Mouse (Mus musculus): Measurements from ENCODE around the gene Cdc5l.
"Not testable (repeated sequence)": the region's sequence is repeated elsewhere in the genome, so short reads cannot be mapped to it uniquely, and the experiment has no call there.

Gene Cdc5l

DNA sequence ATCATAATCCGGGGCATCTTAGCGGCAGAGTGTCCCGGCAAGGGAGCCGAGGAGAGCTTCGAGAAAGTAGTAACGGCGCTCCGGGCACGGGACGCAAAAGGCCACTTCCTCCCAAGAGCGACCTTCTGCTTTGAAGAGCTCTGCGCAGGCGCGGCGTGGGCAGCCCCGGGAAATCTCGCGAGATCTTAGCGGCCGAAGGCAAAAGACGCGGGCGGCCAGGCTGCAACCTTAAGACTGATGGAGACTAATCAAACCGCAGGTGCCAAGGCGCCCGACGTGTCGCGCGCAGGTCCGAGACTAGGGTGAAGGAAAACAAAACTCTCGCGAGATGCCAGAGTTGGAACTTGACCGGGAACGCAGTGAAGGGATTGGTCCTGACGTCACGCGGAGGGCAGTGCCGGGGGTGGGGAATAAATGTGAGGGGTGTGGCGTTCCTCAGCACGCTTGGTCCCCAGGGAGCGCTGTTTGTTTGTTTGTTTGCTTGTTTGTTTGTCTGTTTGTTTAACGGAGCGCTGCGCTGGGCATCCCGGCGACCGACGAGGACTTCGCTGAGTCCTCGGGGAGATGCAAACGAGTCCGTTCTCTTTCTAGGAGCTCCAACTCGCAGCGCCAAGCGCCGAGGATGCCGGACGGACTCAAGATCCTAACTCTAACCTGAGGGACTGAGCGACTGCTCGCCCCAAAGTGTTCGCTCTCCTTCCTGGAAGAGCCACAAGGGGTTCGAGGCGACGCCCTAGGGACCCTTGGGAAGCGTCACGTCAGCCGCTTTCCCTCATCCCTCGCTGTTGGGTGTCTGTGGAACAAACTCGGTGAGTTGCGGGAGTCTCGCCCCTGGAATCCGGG lies at the start of gene Cdc5l:
Gene Cdc5l, minus strand, starts transcription at position 319 of the 843 bp plus-strand sequence.
- DNase-seq (ENCODE audit: low spot score) = peak; percentile 96

DNA sequence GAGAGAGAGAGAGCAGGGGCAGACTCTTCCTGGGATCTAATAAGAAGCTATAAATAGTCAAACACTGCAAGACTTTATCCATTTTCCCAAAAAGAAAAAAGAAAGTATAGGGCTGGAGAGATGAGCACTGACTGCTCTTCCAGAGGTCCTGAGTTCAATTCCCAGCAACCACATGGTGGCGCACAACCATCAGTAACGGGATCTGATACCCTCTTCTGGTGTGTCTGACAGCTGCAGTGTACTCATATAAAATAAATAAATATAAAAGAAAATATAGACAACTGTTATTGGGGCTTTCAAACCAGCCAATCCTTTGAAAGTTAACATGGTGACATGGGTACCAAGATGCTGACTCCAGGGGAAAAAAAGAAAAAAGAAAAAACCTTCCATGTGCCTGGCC lies 46.9 kb upstream of the Cdc5l start:
- DNase-seq (ENCODE audit: low spot score) = no peak

DNA sequence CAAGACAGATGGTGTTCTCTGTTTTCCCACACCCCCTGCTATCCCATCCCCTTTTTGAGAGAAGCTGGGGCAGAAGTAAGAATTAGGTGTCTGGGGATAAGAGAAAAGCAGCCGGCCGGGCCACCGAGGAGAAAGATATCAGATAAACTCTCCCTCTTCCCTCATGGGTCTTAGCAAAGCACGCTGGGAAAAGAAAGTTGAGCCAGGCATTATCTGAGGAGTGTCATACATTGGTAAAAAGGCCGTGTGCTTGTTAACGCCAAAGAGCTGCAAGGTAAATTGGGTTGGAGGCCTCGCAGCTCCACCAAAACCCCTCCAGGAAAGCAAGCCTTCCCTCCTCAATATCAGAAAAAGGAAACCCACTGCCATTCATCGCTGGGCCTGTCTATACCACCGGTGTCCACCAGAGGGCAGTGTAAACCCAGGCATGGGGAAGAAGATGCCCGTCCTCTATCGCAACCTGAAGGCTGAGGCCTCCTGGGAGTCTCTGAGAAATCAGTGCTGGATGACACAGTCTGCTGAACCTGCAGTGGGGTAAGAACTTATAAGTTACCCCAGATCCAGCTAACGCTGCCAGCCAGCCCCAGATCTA lies 44.8 kb upstream of the Cdc5l start:
- peak; percentile 61 for DNase-seq (ENCODE audit: low spot score)

DNA sequence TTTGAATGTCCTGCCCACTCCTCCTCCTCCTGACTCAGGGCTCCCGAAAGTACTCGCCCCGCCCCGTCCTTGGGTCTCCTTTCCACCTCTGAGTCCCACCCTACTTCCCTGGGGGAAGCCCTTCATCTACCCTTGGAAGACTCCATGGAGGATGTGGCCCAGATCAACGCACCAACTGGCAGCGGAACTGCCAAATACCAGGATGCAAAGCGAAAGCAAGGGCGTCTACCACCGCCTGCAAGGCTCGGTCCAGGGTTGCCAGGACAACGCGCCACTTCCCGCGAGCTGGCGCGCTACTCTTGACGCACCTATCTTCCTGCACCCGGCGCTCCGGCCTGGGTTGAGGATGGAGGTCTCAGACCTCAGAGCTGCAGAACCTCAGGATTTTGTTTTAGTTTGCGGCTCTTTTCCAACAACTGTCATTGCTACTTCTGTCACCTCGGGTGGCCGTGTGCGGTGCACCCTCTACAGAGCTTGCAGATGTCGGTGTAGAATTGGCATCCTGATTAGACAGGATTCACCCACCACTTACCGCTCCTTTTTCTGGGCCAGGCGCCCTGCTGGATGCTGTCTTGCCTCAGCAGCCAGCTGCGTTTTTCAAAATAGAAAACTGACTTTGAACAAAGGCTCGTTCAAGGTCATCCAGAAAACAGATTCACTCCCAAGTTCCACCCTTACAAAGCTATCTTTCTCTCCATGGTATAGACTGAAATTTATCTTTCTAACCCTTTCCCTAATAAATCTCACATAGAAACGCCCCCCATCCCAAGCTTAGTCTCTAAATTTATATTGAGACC lies 41.3 kb upstream of the Cdc5l start, which contains the start of gene Spats1:
Gene Spats1, minus strand, starts transcription at position 747 of the 797 bp plus-strand sequence.
- DNase-seq (ENCODE audit: low spot score) = peak; percentile 82

DNA sequence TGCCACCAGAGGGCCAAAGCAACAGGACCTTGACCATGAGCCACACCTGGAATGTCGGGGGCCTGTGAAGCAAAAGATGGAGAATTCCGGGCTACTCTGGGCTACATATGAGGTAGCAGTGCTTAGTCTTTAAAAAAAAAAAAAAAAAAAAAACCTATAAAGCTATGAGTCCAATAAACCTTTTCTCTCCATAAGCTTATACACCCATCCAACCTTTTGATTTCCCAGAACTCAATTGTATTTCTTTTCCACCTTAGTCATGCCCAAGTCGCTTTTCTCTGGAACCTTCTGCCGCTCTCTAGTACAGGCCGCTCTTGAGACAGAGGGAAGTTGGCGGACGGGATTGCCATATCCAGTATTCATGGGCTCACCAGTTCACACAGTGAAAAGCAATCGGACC lies 40.6 kb upstream of the Cdc5l start:
- DNase-seq (ENCODE audit: low spot score) = no peak

DNA sequence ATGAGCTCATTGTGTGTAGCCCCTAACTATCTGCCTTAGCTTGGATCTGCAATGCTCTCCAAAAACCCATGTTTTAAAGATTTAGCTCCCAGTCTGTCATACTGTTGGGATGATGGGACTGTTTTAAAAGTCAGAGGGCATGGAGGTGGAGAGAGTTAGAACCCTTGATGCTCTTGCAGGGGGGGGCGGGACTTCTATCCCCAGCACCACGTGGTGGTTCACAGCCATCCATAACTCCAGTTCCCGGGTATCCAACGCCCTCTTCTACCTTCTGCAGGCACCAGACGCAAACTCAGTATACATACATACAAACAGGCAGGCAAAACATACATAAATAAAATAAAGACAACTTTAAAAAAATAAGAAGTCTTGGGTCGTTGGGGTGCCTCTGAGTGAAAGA lies 40.1 kb upstream of the Cdc5l start:
- DNase-seq (ENCODE audit: low spot score) = no peak

DNA sequence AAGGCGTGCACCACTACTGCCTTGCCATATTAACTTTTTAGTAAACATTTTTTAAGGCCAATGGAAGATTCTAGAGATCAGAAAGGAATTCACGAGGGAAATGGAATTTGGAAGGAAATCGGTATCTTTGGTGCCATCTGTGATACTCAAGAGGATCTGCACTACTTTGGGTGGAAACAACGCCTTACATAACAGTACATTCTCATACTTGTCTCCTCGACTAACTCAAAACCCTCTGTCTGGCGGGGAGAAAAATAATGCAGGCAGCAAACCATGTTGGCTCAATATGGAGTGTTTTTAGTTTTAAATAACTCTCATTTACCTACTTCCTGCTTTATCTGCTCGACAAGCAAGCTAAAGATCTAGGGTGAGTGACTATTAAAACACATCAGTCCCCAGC lies 37.2 kb upstream of the Cdc5l start:
- peak; percentile 35 for DNase-seq (ENCODE audit: low spot score)

DNA sequence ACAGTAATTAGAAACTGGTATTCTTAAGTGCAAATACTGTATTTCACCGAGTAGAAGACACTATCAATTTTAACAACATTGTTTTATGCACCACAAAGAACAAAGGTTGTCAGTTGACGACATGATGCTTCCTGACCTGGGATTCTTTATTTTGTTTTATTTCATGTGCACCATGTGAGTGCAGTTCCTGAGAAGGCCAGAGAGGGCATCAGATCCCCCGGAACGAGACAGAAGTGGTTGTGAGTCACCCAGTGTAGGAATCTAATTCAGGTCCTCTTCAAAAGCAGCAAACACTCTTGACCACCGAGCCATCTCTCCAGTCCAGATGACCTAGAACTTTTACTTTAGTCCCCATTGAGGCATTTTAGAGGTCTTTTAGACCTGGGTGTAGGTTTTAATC lies 34.8 kb upstream of the Cdc5l start:
- DNase-seq (ENCODE audit: low spot score) = no peak

DNA sequence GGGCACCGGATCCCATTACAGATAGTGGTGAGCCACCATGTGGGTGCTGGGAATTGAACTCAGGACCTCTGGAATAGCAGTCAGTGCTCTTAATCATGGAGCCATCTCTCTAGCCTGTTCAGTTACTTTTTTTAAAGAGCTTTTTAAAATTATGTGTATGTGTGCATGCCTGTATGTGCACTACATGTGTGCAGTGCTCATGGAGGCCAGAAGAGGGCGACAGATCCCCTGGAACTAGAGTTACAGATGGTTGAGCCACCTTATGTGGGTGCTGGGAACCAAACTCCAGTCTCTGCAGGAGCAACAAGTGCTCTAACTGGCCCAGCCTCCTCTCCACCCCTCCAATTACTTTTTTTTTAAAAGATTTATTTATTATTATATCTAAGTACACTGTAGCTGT lies 33.2 kb upstream of the Cdc5l start:
- no peak for DNase-seq (ENCODE audit: low spot score)

DNA sequence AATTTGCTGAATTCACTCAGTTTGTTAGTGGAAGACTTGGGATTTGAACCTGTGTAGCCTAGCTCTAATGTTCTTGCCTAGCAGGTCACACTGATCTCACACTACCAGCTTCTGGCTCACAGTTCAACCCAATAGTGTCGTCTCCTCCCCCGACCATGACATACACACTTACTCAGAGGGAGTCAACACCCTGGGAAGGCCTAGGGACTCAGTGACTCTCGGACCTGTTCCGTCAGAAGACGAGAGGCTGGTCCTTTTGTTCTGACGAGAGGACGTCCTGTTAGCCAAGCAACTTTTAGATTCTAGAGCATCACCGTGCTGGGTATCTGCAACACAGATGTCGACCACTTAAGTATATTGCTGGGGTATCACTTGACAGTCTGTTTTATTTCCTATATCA lies 30.7 kb upstream of the Cdc5l start:
- DNase-seq (ENCODE audit: low spot score) = no peak

DNA sequence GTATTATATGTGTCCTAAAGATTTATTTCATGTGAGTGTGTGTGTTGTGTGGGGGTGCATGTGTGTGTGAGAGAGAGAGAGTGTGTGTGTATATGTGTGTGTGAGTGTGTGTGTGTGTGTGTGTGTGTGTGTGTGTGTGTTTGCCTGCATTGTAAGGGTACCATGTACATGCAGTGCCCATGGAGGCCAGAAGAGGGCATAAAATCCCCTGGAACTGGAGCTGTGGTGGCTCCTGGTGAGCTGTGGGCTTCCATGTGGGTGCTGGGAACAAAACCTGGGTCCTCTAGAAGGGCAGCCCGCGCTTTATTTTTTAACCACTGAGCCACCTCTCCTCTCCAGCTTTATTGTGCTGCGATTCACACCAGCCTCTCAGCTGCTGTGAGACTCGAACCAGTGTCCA lies 29.0 kb upstream of the Cdc5l start:
- DNase-seq (ENCODE audit: low spot score) = no peak

DNA sequence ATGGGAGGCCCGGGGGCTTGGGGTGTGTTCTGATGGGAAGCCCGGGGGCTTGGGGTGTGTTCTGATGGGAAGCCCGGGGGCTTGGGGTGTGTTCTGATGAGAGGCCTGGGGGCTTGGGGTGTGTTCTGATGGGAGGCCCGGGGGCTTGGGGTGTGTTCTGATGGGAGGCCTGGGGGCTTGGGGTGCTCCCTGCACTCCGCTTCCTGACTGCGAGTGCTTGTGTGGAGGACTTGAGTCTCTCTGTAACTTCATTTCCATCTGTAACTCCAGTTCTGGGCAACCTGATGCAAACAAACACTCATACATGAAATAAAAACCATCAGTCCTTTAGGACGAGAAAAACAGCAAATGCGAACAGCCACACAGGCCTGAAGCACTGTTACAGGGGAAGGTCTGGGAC lies 25.5 kb upstream of the Cdc5l start:
- no peak for DNase-seq (ENCODE audit: low spot score)

DNA sequence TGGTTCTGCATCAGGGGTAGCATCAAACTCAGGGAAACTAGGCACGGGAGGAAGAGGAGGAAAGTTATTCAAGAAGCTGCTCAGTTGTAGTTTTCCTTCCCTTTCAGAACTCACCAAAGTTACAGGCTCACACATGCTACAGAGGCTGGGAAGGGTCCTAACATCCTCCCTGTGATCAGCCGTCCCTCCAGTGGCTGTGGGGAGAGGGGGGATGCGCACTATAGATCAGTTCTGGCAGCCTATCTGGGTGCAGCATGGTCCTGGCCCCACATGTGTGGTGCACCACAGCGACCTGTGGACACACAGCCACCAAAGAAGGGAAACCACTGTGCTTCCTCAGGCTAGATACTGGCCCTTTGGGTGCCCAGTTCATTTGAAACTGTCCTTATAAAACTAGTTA lies 25.0 kb upstream of the Cdc5l start:
- no peak for DNase-seq (ENCODE audit: low spot score)

DNA sequence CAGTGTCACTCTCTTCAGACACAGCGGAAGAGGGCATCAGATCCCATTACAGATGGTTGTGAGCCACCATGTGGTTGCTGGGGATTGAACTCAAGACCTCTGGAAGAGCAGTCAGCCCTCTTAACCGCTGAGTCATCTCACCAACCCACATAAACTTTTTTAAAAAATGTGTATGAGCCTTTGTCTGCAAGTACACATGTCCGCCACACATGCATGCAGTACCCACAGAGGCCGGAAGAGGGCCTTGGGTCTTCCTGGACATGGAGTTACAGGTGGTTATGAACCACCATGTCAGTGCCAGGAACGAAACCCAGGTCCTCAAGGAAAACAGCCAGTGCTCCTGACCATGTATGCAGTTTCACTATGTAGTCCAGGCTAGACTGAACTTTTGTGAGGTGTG lies 23.9 kb upstream of the Cdc5l start:
- DNase-seq (ENCODE audit: low spot score) = no peak

DNA sequence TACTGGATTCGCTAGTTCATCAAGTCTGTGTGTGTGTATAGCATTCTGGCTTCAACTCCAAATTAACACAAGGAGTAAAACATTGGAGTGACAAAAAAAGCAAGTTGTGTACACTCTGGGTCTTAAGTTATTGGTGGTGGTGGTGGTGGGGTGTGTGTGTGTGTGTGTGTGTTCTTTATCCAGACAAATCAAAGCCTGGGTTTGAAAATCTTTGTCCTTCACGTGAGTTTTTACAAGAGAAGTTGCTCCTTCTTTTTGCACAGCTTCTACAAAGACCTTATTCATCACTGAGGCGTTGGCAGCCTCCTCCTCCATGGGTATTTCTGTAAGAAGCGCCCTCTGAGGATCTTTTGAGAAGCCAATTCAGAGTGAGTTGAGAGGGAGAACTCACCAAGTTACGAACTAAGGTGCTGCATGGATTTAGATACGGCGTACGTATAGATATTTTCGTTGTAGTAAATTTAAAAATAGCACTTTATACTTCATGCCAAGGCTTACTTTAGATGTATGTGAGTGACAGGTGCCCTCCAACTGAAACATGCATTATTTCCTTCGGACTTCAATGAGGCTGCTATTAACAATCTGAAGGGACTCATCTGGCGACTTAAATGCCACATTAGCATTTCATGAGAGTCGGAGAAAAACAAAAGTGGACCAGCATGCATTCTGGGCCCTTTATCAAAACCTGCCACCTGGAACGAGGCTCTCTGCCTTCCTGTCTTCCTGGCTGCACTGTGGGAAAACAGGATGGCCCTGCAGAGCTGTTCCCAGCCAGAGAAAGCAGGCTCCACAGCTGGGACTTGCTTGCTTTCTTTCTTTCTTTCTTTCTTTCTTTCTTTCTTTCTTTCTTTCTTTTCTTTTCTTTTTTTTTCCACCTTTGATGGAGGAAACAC lies 23.0 kb upstream of the Cdc5l start:
- DNase-seq (ENCODE audit: low spot score) = no peak

DNA sequence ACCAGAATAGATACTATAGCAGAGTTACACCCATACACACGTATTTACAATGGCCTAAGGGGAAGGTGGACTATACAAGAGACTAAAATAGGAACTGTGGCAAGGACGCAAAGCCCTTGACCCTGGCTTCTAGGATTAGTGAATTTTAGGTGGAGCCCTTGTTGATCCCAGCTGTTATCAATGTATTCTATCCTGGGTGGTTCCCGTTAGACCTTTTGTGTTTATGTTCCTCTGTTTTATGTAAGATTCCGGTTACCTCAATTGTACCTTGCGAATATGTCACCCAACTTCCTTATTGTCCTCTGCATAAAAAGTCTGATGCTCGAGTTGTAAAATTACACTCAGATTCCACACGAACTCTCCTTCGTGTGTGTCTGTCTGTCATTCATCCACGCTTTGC lies 22.2 kb upstream of the Cdc5l start:
- not testable (repeated sequence) for DNase-seq (ENCODE audit: low spot score)

DNA sequence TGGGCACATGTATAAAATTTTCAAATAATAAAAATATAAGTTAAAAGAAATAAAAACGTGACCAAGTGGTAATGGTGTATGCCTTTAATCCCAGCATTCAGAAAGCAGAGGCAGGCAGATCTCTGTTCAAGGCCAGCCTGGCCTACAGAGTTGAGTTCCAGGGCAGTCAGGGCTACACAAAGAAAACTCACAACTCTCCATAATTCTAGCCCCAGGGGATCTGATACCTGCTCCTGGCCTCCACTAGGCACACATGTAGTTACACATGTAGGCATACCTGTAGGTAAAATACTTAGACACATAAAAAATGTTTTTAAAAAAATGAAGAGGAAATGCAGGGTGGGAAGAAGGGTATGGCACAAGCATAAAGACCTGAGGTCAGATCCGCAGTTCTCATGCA lies 21.3 kb upstream of the Cdc5l start:
- DNase-seq (ENCODE audit: low spot score) = no peak

DNA sequence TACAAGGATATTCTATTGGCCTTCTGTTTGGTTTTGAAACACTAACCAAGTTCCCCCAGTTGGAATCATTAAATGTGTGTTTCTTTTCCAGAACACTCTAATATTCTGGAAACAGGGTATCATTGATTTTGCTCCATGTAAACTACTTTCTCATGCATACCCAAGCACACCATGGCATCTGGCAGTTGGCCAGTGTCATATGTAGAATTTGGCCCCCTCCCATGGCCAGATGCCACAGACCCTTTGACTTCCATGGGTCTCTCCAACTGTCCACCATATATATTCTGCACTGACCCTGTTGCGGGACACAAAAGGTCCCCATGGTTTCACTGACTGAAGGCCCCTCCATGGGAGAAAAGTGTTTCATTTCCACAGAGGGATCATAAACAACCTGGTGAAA lies 18.7 kb upstream of the Cdc5l start:
- no peak for DNase-seq (ENCODE audit: low spot score)

DNA sequence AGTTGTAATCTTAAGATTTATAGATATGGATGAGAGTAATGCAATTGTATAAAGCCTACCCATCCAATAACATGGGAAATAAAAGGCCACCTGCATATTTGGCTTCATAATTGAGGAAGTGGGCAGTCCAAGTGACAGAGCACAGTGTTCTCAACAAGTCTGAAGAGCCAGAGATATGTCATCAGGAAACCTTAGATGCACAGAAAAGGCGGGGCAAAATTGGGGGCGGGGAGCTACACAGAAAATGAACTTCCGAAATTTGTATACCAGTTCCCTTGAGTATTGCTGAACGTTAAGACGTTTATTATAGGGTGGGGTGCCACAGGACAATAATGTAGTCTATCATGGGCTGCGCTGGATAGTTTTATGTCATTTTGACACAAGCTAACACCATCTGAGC lies 16.6 kb upstream of the Cdc5l start:
- no peak for DNase-seq (ENCODE audit: low spot score)

DNA sequence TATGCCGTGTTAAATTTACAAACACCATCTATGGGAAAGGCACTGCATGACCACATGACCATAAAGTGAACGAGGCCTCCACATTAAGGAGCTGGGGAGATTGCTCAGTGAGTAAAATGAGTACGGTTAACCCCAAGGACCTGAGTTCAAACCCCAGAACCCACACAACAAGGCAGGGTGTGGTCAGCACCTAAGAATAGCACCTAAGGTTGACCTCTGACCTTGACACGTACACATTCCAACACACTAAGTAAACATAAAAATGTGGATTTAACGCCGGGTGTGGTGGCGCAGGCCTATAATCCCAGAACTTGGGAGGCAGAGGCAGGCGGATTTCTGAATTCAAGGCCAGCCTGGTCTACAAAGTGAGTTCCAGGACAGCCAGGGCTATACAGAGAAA lies 16.0 kb upstream of the Cdc5l start:
- no peak for DNase-seq (ENCODE audit: low spot score)

DNA sequence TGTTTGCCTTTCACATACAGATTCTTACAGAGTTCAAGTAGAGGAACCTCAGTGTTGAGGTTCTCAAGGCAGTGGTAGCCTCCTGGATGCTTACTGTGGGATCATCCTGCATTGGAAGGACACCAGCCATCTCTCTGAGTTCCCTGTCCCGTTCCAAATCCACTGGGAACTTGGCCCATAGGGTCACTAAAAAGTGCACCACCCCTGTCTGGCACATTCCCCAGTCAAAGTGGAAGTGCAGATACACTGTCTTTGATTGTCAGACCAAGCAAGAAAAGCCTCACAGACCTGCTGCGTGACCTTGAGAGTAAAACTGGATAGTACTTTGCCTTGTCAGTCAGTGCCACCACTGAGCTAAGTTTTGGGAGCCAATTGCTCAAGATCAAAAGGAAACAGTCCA lies 13.5 kb upstream of the Cdc5l start:
- DNase-seq (ENCODE audit: low spot score) = no peak

DNA sequence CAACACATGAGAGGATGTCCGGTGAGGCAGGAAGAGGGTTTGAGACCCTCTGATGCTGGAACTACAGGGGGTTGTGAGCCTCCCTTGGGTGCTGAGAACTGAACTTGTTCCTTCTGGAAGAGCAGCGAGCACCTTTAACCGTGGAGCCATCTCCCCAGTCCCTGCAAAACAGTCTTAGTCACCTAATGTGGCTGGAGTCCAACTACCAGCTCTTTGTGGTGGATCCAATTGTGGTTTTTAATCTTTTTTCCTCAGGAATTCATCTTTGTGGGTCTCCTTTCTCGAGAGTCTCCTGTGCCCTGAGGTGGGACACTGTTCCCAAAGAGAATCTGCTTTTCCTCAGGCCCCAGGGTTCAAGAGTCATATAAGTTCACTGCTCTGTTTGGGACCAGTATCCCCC lies 12.4 kb upstream of the Cdc5l start:
- DNase-seq (ENCODE audit: low spot score) = no peak

Data from left cerebral cortex, adult 11 months (tissue).